Mouse (Mus musculus) embryonic facial prominence, embryonic 14.5 days (tissue): ENCODE results near the gene Taf3. TPM values are rescaled to one million over a fixed set of nuclear protein-coding genes. Genes with fewer than 3 reads are reported as not detected.

Experiments used
- ATAC-seq: fragments of 200-750 bp; cut with Nextera tagmentation; 2 replicates; pipeline ENCODE4 v1.8.0; 2017; ENCODE audit warnings: low read depth, moderate number of reproducible peaks, moderate TSS enrichment
- DNase-seq: peaks from one replicate; pipeline ENCODE4 v3.0.0-alpha.2; 2015; ENCODE audit warnings: low spot score
- H3K27ac ChIP-seq: fragments of 300-500 bp; sonication (generic); replicated peaks from 2 replicates; pipeline ENCODE4 v1.5.1; 2014; ENCODE audit warnings: low read depth, mild to moderate bottlenecking, low read length, moderate library complexity
- H3K27me3 ChIP-seq: fragments of 300-500 bp; sonication (generic); replicated peaks from 2 replicates; pipeline ENCODE4 v1.6.1; 2014; ENCODE audit warnings: low read length; ENCODE audit not compliant: control insufficient read depth, insufficient read depth
- H3K36me3 ChIP-seq: fragments of 300-500 bp; sonication (generic); 2 replicates; pipeline ENCODE4 v1.6.1; 2014; ENCODE audit warnings: low read length, mixed read lengths; ENCODE audit not compliant: control insufficient read depth, insufficient read depth
- H3K4me1 ChIP-seq: fragments of 300-500 bp; sonication (generic); 2 replicates; pipeline ENCODE4 v1.6.1; 2014; ENCODE audit warnings: antibody characterized with exemption, low read length; ENCODE audit not compliant: control insufficient read depth, insufficient read depth
- H3K4me2 ChIP-seq: fragments of 300-500 bp; sonication (generic); 2 replicates; pipeline ENCODE4 v1.6.1; 2014; ENCODE audit warnings: low read depth, mild to moderate bottlenecking, low read length, moderate library complexity, mixed read lengths
- H3K4me3 ChIP-seq: fragments of 300-500 bp; sonication (generic); 2 replicates; pipeline ENCODE4 v1.5.1; 2014; ENCODE audit warnings: low read depth, mild to moderate bottlenecking, low read length
- H3K9ac ChIP-seq: fragments of 300-500 bp; sonication (generic); 2 replicates; pipeline ENCODE4 v1.6.1; 2014; ENCODE audit warnings: low read depth, mild to moderate bottlenecking, low read length, moderate library complexity, mixed read lengths
- H3K9me3 ChIP-seq: fragments of 300-500 bp; sonication (generic); 2 replicates; pipeline ENCODE4 v1.6.1; 2016; ENCODE audit warnings: low read length; ENCODE audit not compliant: control insufficient read depth
- WGBS: fragments of 180-500 bp; shearing (Covaris S2); extraction: QIAGEN DNeasy Blood & Tissue Kit; methylation state at CpG from one replicate; pipeline ENCODE4 v1.1.7; 2014; 5-methylcytosine and 5-hydroxymethylcytosine counted together
- polyA plus RNA-seq: library from polyadenylated mRNA; unstranded; fragments of >200 nt; fragmentation: Nextera tagmentation; extraction: Ambion mirVana; gene quantifications from 2 replicates; pipeline ENCODE4 v1.2.1, GENCODE M21; 2014

Taf3 gene
- polyA plus RNA-seq, 1 experiment from 2014 or later: 10.9 TPM

GRCm38 (mm10) chr2:9881611-9882023 lies 166.8 kb downstream of the Taf3 start:
- no peak for DNase-seq
- 0% methylated on average over 12 of the region's 13 CpGs for WGBS
- no peaks in the 10 kb centered on the region for H3K36me3 ChIP-seq
- H3K27ac ChIP-seq: peak overlapping the region; percentile 61
- peak overlapping the region; percentile 77 for H3K4me2 ChIP-seq
- peaks cover 27% of the 10 kb centered on the region; the same call in 1 of the 2 replicates for H3K4me1 ChIP-seq
- H3K4me3 ChIP-seq: peak overlapping the region; percentile 39
- peaks cover 88% of the 10 kb centered on the region for H3K27me3 ChIP-seq
- H3K9me3 ChIP-seq: no peaks in the 10 kb centered on the region
- no peak for ATAC-seq
- H3K9ac ChIP-seq: peak overlapping the region; percentile 56

GRCm38 (mm10) chr2:9881051-9881591 lies 167.3 kb downstream of the Taf3 start, which contains the start of gene 4930412O13Rik:
Gene 4930412O13Rik (plus strand): TSS chr2:9881252.
- under 1% methylated on average over 23 of the region's 35 CpGs for WGBS
- Histone ChIP-seq H3K27ac (peak within 1 kb of the TSS; percentile 61), H3K9me3 (no peaks in the 10 kb centered on the region), H3K36me3 (no peaks in the 10 kb centered on the region), H3K4me3 (peak within 1 kb of the TSS; percentile 48), H3K9ac (peak within 1 kb of the TSS; percentile 56), H3K27me3 (peaks cover 88% of the 10 kb centered on the region), H3K4me2 (peak within 1 kb of the TSS; percentile 77), H3K4me1 (peaks cover 27% of the 10 kb centered on the region; the same call in 1 of the 2 replicates)
- ATAC-seq: no peak
- DNase-seq: no peak

GRCm38 (mm10) chr2:9880271-9880670 lies 168.1 kb downstream of the Taf3 start:
- peak overlapping the region; percentile 77 for H3K4me2 ChIP-seq
- no peaks in the 10 kb centered on the region for H3K36me3 ChIP-seq
- H3K9ac ChIP-seq: no peak overlapping the region
- peak overlapping the region; percentile 48 for H3K4me3 ChIP-seq
- peaks cover 88% of the 10 kb centered on the region for H3K27me3 ChIP-seq
- ATAC-seq (no peak), DNase-seq (no peak)
- H3K27ac ChIP-seq: no peak overlapping the region
- no peaks in the 10 kb centered on the region for H3K9me3 ChIP-seq
- WGBS: 8% methylated on average over 11 of the region's 11 CpGs
- peaks cover 27% of the 10 kb centered on the region; the same call in 1 of the 2 replicates for H3K4me1 ChIP-seq

GRCm38 (mm10) chr2:9879493-9879892 lies 168.9 kb downstream of the Taf3 start:
- Histone ChIP-seq H3K4me3 (peak overlapping the region; percentile 48), H3K4me2 (peak overlapping the region; percentile 77), H3K36me3 (no peaks in the 10 kb centered on the region), H3K9me3 (no peaks in the 10 kb centered on the region), H3K9ac (peak overlapping the region; percentile 55), H3K27me3 (peaks cover 88% of the 10 kb centered on the region), H3K27ac (peak overlapping the region; percentile 65; the same call in 1 of the 2 replicates), H3K4me1 (peaks cover 27% of the 10 kb centered on the region; the same call in 1 of the 2 replicates)
- ATAC-seq (peak; percentile 95), DNase-seq (peak; percentile 97)
- 0% methylated on average over 21 of the region's 21 CpGs for WGBS

GRCm38 (mm10) chr2:9879092-9879491 lies 169.3 kb downstream of the Taf3 start:
- Histone ChIP-seq H3K27me3 (peaks cover 88% of the 10 kb centered on the region), H3K4me2 (peak overlapping the region; percentile 77), H3K9ac (peak overlapping the region; percentile 55), H3K4me3 (peak overlapping the region; percentile 48), H3K27ac (peak overlapping the region; percentile 65), H3K9me3 (no peaks in the 10 kb centered on the region), H3K36me3 (no peaks in the 10 kb centered on the region), H3K4me1 (peaks cover 27% of the 10 kb centered on the region; the same call in 1 of the 2 replicates)
- ATAC-seq: peak; percentile 8; the same call in 1 of the 2 replicates
- WGBS: 0% methylated on average over 22 of the region's 22 CpGs
- no peak for DNase-seq

GRCm38 (mm10) chr2:9878564-9879081 lies 169.8 kb downstream of the Taf3 start:
- H3K27me3 ChIP-seq: peaks cover 88% of the 10 kb centered on the region
- ATAC-seq (peak; percentile 27), DNase-seq (peak; percentile 88)
- under 1% methylated on average over 28 of the region's 33 CpGs for WGBS
- H3K4me1 ChIP-seq: peaks cover 27% of the 10 kb centered on the region; the same call in 1 of the 2 replicates
- H3K4me3 ChIP-seq: peak overlapping the region; percentile 48
- H3K4me2 ChIP-seq: peak overlapping the region; percentile 77
- H3K27ac ChIP-seq: peak overlapping the region; percentile 65
- H3K9ac ChIP-seq: peak overlapping the region; percentile 55
- H3K9me3 ChIP-seq: no peaks in the 10 kb centered on the region
- H3K36me3 ChIP-seq: no peaks in the 10 kb centered on the region

GRCm38 (mm10) chr2:9877966-9878563 lies 170.3 kb downstream of the Taf3 start:
- H3K36me3 ChIP-seq: no peaks in the 10 kb centered on the region
- peak overlapping the region; percentile 67 for H3K9ac ChIP-seq
- DNase-seq (no peak), ATAC-seq (no peak)
- H3K4me1 ChIP-seq: peaks cover 26% of the 10 kb centered on the region; the same call in 1 of the 2 replicates
- peak overlapping the region; percentile 77 for H3K4me2 ChIP-seq
- WGBS: 0% methylated on average over 18 of the region's 19 CpGs
- H3K9me3 ChIP-seq: no peaks in the 10 kb centered on the region
- H3K4me3 ChIP-seq: peak overlapping the region; percentile 48
- peaks cover 89% of the 10 kb centered on the region for H3K27me3 ChIP-seq
- H3K27ac ChIP-seq: peak overlapping the region; percentile 65

GRCm38 (mm10) chr2:9877326-9877690 lies 171.1 kb downstream of the Taf3 start:
- Histone ChIP-seq H3K4me3 (peak overlapping the region; percentile 48), H3K9ac (peak overlapping the region; percentile 67), H3K36me3 (no peaks in the 10 kb centered on the region), H3K27ac (peak overlapping the region; percentile 65), H3K4me1 (peaks cover 19% of the 10 kb centered on the region; the same call in 1 of the 2 replicates), H3K4me2 (peak overlapping the region; percentile 77), H3K27me3 (peaks cover 87% of the 10 kb centered on the region), H3K9me3 (no peaks in the 10 kb centered on the region)
- DNase-seq: no peak
- WGBS: 1% methylated on average over 32 of the region's 35 CpGs
- no peak for ATAC-seq
